Mouse (Mus musculus): ENCODE data around the gene Pmepa1. TPM values are rescaled to one million over a fixed set of nuclear protein-coding genes. Genes with fewer than 3 reads are reported as not detected.

Pmepa1 gene
- polyA plus RNA-seq, 1 experiment, result 25.1 TPM

DNA sequence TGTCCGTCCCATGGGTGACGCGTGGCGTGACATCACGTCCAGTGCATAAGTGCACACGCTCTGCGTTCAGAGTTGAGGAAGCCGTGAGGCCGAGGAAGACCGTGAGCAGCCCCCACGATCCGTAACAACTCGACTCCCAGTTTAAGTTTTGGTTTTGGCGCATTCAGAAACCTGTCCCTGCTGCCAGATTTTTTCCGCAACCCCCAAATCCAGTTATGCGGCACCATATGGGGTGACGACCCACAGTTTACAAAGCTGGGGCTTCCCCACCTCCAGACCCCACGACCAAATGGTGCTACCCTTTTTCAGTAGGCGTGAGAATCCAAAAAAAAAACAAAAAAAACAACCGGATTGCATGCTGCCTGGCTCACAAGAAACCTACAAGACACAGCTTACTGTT, 31.1 kb downstream of the Pmepa1 start:
- H3K4me1 ChIP-seq (ENCODE audit: control insufficient read depth, insufficient read depth, low read length), result peaks cover 13% of the 10 kb centered on the region
- H3K36me3 ChIP-seq (ENCODE audit: control insufficient read depth, insufficient read depth, low read length, poor library complexity, severe bottlenecking), result no peaks in the 10 kb centered on the region
- no peak for TF ChIP-seq EP300 (IDR thresholded peaks at IDR 0.05; ENCODE audit: insufficient read depth, low read depth, low read length)
- TF ChIP-seq POLR2A (IDR thresholded peaks at IDR 0.05; ENCODE audit: insufficient read depth, low read length), result no peak
- no peak for TF ChIP-seq CTCF (IDR thresholded peaks at IDR 0.05; ENCODE audit: low read depth, low read length)
- H3K9me3 ChIP-seq (replicated peaks; ENCODE audit: control insufficient read depth, insufficient read depth, low read length, poor library complexity, severe bottlenecking), result no peaks in the 10 kb centered on the region
- no peaks in the 10 kb centered on the region for H3K27me3 ChIP-seq (ENCODE audit: control insufficient read depth, insufficient read depth, low read length, poor library complexity, severe bottlenecking)
- no peak overlapping the region; the same call in 1 of the 2 replicates for H3K4me3 ChIP-seq (ENCODE audit: low read depth, low read length)
- H3K9ac ChIP-seq (ENCODE audit: low read depth, poor library complexity, severe bottlenecking), result no peak overlapping the region
- H3K27ac ChIP-seq (ENCODE audit: insufficient read depth, low read length), result no peak overlapping the region

DNA sequence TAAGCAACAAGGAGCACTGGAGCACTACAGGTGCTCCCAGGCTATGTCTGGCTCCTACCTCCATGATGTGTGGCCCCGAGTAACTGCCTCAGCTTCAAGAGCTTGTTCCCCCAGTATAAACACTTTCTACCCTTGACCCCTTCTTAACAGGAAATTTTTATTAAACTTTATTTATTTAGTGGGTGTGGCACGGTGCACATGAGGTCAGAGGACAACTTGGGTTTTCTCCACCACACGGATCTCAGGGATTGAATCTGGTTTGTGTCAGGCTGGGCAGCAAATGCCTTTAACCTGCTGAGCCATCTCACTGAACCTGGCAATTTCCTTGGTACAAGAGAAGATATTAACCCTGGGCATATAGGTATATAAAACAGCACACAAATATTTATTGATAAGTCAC, 32.2 kb downstream of the Pmepa1 start:
- Histone ChIP-seq H3K27ac (ENCODE audit: insufficient read depth, low read length) (no peak overlapping the region), H3K4me1 (ENCODE audit: control insufficient read depth, insufficient read depth, low read length) (peaks cover 16% of the 10 kb centered on the region), H3K27me3 (ENCODE audit: control insufficient read depth, insufficient read depth, low read length, poor library complexity, severe bottlenecking) (no peaks in the 10 kb centered on the region), H3K4me3 (ENCODE audit: low read depth, low read length) (no peak overlapping the region), H3K9ac (ENCODE audit: low read depth, poor library complexity, severe bottlenecking) (no peak overlapping the region), H3K9me3 (replicated peaks; ENCODE audit: control insufficient read depth, insufficient read depth, low read length, poor library complexity, severe bottlenecking) (no peaks in the 10 kb centered on the region), H3K36me3 (ENCODE audit: control insufficient read depth, insufficient read depth, low read length, poor library complexity, severe bottlenecking) (no peaks in the 10 kb centered on the region)
- TF ChIP-seq EP300 (IDR thresholded peaks at IDR 0.05; ENCODE audit: insufficient read depth, low read depth, low read length) (no peak), CTCF (IDR thresholded peaks at IDR 0.05; ENCODE audit: low read depth, low read length) (no peak), POLR2A (IDR thresholded peaks at IDR 0.05; ENCODE audit: insufficient read depth, low read length) (no peak)

DNA sequence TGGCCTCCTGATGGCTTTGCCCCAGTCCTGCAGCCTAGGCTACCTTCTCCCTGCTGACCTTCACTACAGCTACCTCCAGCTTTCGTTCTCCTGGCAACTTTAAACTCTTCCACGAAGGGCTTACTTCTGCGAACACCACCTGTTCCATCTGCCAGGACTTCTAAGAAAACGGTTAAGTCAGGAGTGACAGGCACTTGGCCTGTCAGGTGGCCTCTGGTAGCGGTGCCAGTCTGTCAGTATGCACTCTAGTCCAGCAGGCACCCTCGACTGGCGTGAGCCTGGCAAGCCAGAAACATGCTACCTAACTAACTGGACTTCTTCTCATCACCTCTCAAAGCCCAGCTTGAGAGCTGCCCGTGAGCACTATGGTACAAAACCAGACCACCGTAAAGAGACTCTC, 32.7 kb downstream of the Pmepa1 start:
- Histone ChIP-seq H3K9me3 (replicated peaks; ENCODE audit: control insufficient read depth, insufficient read depth, low read length, poor library complexity, severe bottlenecking) (no peaks in the 10 kb centered on the region), H3K27ac (ENCODE audit: insufficient read depth, low read length) (no peak overlapping the region), H3K4me3 (ENCODE audit: low read depth, low read length) (no peak overlapping the region), H3K9ac (ENCODE audit: low read depth, poor library complexity, severe bottlenecking) (no peak overlapping the region), H3K27me3 (ENCODE audit: control insufficient read depth, insufficient read depth, low read length, poor library complexity, severe bottlenecking) (no peaks in the 10 kb centered on the region), H3K36me3 (ENCODE audit: control insufficient read depth, insufficient read depth, low read length, poor library complexity, severe bottlenecking) (no peaks in the 10 kb centered on the region), H3K4me1 (ENCODE audit: control insufficient read depth, insufficient read depth, low read length) (peaks cover 13% of the 10 kb centered on the region)
- TF ChIP-seq POLR2A (IDR thresholded peaks at IDR 0.05; ENCODE audit: insufficient read depth, low read length) (no peak), EP300 (IDR thresholded peaks at IDR 0.05; ENCODE audit: insufficient read depth, low read depth, low read length) (no peak), CTCF (IDR thresholded peaks at IDR 0.05; ENCODE audit: low read depth, low read length) (no peak)

GRCm38 (mm10) chr2:173242874-173243273, 33.5 kb downstream of the Pmepa1 start:
- no peaks in the 10 kb centered on the region for H3K27me3 ChIP-seq (ENCODE audit: control insufficient read depth, insufficient read depth, low read length, poor library complexity, severe bottlenecking)
- H3K4me1 ChIP-seq (ENCODE audit: control insufficient read depth, insufficient read depth, low read length), result peaks cover 16% of the 10 kb centered on the region
- no peaks in the 10 kb centered on the region for H3K9me3 ChIP-seq (replicated peaks; ENCODE audit: control insufficient read depth, insufficient read depth, low read length, poor library complexity, severe bottlenecking)
- no peak overlapping the region for H3K4me3 ChIP-seq (ENCODE audit: low read depth, low read length)
- H3K36me3 ChIP-seq (ENCODE audit: control insufficient read depth, insufficient read depth, low read length, poor library complexity, severe bottlenecking), result no peaks in the 10 kb centered on the region
- no peak overlapping the region for H3K27ac ChIP-seq (ENCODE audit: insufficient read depth, low read length)
- TF ChIP-seq POLR2A (IDR thresholded peaks at IDR 0.05; ENCODE audit: insufficient read depth, low read length), result no peak
- TF ChIP-seq CTCF (IDR thresholded peaks at IDR 0.05; ENCODE audit: low read depth, low read length), result peak; percentile 5
- no peak overlapping the region for H3K9ac ChIP-seq (ENCODE audit: low read depth, poor library complexity, severe bottlenecking)

DNA sequence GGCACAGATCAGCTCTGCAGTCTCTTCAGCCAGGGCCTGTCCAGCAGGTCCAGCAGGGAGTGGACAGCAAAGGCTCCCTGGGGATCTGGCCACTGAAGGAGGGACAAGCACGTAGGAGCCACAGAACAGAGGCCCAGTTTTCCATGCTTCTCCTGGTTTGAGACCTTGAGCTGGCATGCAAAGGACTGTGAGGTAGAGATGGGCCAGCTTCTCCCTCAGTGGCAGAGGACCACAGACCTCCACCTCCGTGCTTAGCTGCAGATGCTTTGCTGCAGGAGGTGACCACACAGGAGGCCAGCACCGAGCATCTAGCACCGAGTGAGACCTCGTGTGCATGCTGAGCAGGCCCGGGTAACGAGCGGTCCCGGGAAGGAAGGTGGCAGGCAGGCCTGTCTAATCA, 35.6 kb downstream of the Pmepa1 start:
- Histone ChIP-seq H3K36me3 (ENCODE audit: control insufficient read depth, insufficient read depth, low read length, poor library complexity, severe bottlenecking) (no peaks in the 10 kb centered on the region), H3K4me3 (ENCODE audit: low read depth, low read length) (no peak overlapping the region), H3K9me3 (replicated peaks; ENCODE audit: control insufficient read depth, insufficient read depth, low read length, poor library complexity, severe bottlenecking) (no peaks in the 10 kb centered on the region), H3K27ac (ENCODE audit: insufficient read depth, low read length) (no peak overlapping the region), H3K27me3 (ENCODE audit: control insufficient read depth, insufficient read depth, low read length, poor library complexity, severe bottlenecking) (no peaks in the 10 kb centered on the region), H3K4me1 (ENCODE audit: control insufficient read depth, insufficient read depth, low read length) (peaks cover 25% of the 10 kb centered on the region), H3K9ac (ENCODE audit: low read depth, poor library complexity, severe bottlenecking) (no peak overlapping the region)
- TF ChIP-seq EP300 (IDR thresholded peaks at IDR 0.05; ENCODE audit: insufficient read depth, low read depth, low read length), result no peak
- TF ChIP-seq POLR2A (IDR thresholded peaks at IDR 0.05; ENCODE audit: insufficient read depth, low read length), result no peak
- TF ChIP-seq CTCF (IDR thresholded peaks at IDR 0.05; ENCODE audit: low read depth, low read length), result no peak

DNA sequence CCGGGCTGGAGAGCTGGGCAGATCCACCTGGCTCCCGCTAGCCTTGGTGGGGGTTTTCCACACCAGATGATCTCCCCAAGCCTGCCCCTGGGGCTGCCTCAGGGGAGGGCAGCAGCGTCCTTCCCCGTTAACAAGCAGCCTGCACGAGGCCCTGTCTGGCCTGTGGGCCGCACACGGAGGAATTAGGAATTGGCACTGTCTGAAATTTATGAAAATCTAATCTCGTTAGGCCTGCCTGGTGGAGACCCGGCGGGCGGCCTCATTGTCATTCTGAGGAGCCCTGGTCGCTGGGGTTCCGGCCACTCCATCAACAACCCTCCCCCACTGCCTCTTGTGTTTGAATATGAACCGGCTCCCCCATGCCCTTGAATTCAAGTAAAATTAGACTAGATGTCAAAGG, 37.8 kb downstream of the Pmepa1 start:
- Histone ChIP-seq H3K4me1 (ENCODE audit: control insufficient read depth, insufficient read depth, low read length) (peaks cover 34% of the 10 kb centered on the region), H3K9ac (ENCODE audit: low read depth, poor library complexity, severe bottlenecking) (peak overlapping the region; percentile 28; the same call in 1 of the 2 replicates)

More for the DNA sequence above, 37.8 kb downstream of the Pmepa1 start:
- no peaks in the 10 kb centered on the region for H3K9me3 ChIP-seq (replicated peaks; ENCODE audit: control insufficient read depth, insufficient read depth, low read length, poor library complexity, severe bottlenecking)
- peak overlapping the region; percentile 82 for H3K27ac ChIP-seq (ENCODE audit: insufficient read depth, low read length)
- no peaks in the 10 kb centered on the region for H3K27me3 ChIP-seq (ENCODE audit: control insufficient read depth, insufficient read depth, low read length, poor library complexity, severe bottlenecking)
- TF ChIP-seq POLR2A (IDR thresholded peaks at IDR 0.05; ENCODE audit: insufficient read depth, low read length) (no peak), EP300 (IDR thresholded peaks at IDR 0.05; ENCODE audit: insufficient read depth, low read depth, low read length) (peak; percentile 80)
- no peaks in the 10 kb centered on the region for H3K36me3 ChIP-seq (ENCODE audit: control insufficient read depth, insufficient read depth, low read length, poor library complexity, severe bottlenecking)
- H3K4me3 ChIP-seq (ENCODE audit: low read depth, low read length), result no peak overlapping the region
